Mouse (Mus musculus) liver, embryonic 14.5 days (tissue): ENCODE measurements around the gene Fndc3a. TPM values are rescaled to one million over a fixed set of nuclear protein-coding genes. Genes with fewer than 3 reads are reported as not detected.

Experiments used
- ATAC-seq: fragments of 200-750 bp; cut with Nextera tagmentation; 2 replicates; pipeline ENCODE4 v1.8.0; 2017; ENCODE audit warnings: moderate number of reproducible peaks, mild to moderate bottlenecking, moderate library complexity; ENCODE audit not compliant: insufficient read depth
- DNase-seq, 3 experiments: peaks; one replicate each; pipeline ENCODE4 v3.0.0-alpha.2; 2012 to 2013; ENCODE audit warnings: low read depth in 3 of 3, low spot score in 3 of 3
- H3K27ac ChIP-seq: fragments of 300-500 bp; sonication (generic); 2 replicates; pipeline ENCODE4 v1.5.1; 2014; ENCODE audit warnings: moderate library complexity, mild to moderate bottlenecking, control low read depth, inconsistent platforms
- H3K27me3 ChIP-seq: fragments of 300-500 bp; sonication (generic); 2 replicates; pipeline ENCODE4 v1.6.1; 2014; ENCODE audit warnings: mild to moderate bottlenecking, low read length, moderate library complexity; ENCODE audit not compliant: control insufficient read depth, insufficient read depth
- H3K36me3 ChIP-seq: fragments of 300-500 bp; sonication (generic); replicated peaks from 2 replicates; pipeline ENCODE4 v1.6.1; 2014; ENCODE audit warnings: low read depth; ENCODE audit not compliant: control insufficient read depth, insufficient read depth
- H3K4me1 ChIP-seq, 2 experiments: fragments of 200-500 bp in 1 of 2; fragments of 300-500 bp in 1 of 2; sonication (generic) in 1 of 2; replicated peaks; 2 replicates each; pipeline ENCODE4 v1.6.1; 2012 to 2014; ENCODE audit warnings: antibody characterized with exemption in 1 of 2, inconsistent platforms in 1 of 2, low read length in 1 of 2; ENCODE audit not compliant: control insufficient read depth in 2 of 2, insufficient read depth in 2 of 2
- H3K4me2 ChIP-seq: fragments of 300-500 bp; sonication (generic); 2 replicates; pipeline ENCODE4 v1.6.1; 2014; ENCODE audit warnings: low read depth, mild to moderate bottlenecking, control low read depth, moderate library complexity
- H3K4me3 ChIP-seq, 2 experiments: fragments of 200-500 bp in 1 of 2; fragments of 300-500 bp in 1 of 2; sonication (generic) in 1 of 2; 2 replicates each; pipeline ENCODE4 v1.5.1; 2012 to 2014; ENCODE audit warnings: low read depth in 2 of 2, low read length in 2 of 2, mild to moderate bottlenecking in 2 of 2, control low read depth in 1 of 2, inconsistent platforms in 1 of 2, moderate library complexity in 1 of 2; ENCODE audit not compliant: insufficient read depth in 1 of 2
- H3K9ac ChIP-seq: fragments of 300-500 bp; sonication (generic); replicated peaks from 2 replicates; pipeline ENCODE4 v1.6.1; 2014; ENCODE audit warnings: mild to moderate bottlenecking, control low read depth, moderate library complexity
- H3K9me3 ChIP-seq: fragments of 300-500 bp; sonication (generic); 2 replicates; pipeline ENCODE4 v1.6.1; 2016; ENCODE audit warnings: low read length, mixed read lengths; ENCODE audit not compliant: control insufficient read depth
- CTCF ChIP-seq: IDR thresholded peaks from 2 replicates; pipeline ENCODE4 v1.5.1; 2016; ENCODE audit warnings: antibody characterized with exemption, low read depth, control low read depth
- EP300 ChIP-seq: IDR thresholded peaks from 2 replicates; pipeline ENCODE4 v1.6.1; 2016; ENCODE audit warnings: antibody characterized with exemption, low read depth
- WGBS: fragments of 180-500 bp; shearing (Covaris S2); extraction: QIAGEN DNeasy Blood & Tissue Kit; methylation state at CpG from one replicate; pipeline ENCODE4 v1.1.7; 2014; ENCODE audit not compliant: insufficient replicate concordance; 5-methylcytosine and 5-hydroxymethylcytosine counted together
- polyA plus RNA-seq, 2 experiments: library from polyadenylated mRNA; depleted of rRNA in 1 of 2; stranded (reverse) in 1 of 2; unstranded in 1 of 2; fragments of >200 nt; fragmentation: Nextera tagmentation in 1 of 2; extraction: Ambion mirVana in 1 of 2; gene quantifications; 2 replicates each; pipeline versions ENCODE4 v1.2.1 to v1.2.3; 2012 to 2014

Fndc3a gene
- polyA plus RNA-seq, 2 experiments = 5.5 to 6.8 TPM

- no peaks in the 10 kb centered on the region for H3K4me1 ChIP-seq
- no peaks in the 10 kb centered on the region for H3K36me3 ChIP-seq
- H3K9me3 ChIP-seq = no peaks in the 10 kb centered on the region
- H3K4me3 ChIP-seq = no peak overlapping the region
- no peak for TF ChIP-seq EP300
- no peak for TF ChIP-seq CTCF
- no peak overlapping the region for H3K4me2 ChIP-seq
- no peak overlapping the region for H3K27ac ChIP-seq
- DNase-seq = no peak
- 56% methylated on average over 7 of the region's 7 CpGs for WGBS
- H3K9ac ChIP-seq = no peak overlapping the region
- peaks cover 24% of the 10 kb centered on the region for H3K27me3 ChIP-seq
- ATAC-seq = no peak
Measured at GRCm38 (mm10) chr14:72533862-72534261, 175.9 kb downstream of the Fndc3a start.

- Histone ChIP-seq H3K9ac (no peak overlapping the region), H3K27me3 (peaks cover 24% of the 10 kb centered on the region), H3K36me3 (no peaks in the 10 kb centered on the region), H3K4me2 (peak overlapping the region; percentile 49), H3K9me3 (no peaks in the 10 kb centered on the region), H3K4me1 (no peaks in the 10 kb centered on the region), H3K27ac (no peak overlapping the region), H3K4me3 (peak overlapping the region in 1 of 2 experiments; percentile 33; a peak in 2 of 4 replicates)
- 2% methylated on average over 54 of the region's 54 CpGs for WGBS
- DNase-seq = no peak
- TF ChIP-seq EP300 = no peak
- TF ChIP-seq CTCF = no peak
- no peak for ATAC-seq
Measured at GRCm38 (mm10) chr14:72532028-72532917, 177.5 kb downstream of the Fndc3a start.

- TF ChIP-seq EP300 = no peak
- TF ChIP-seq CTCF = no peak
- Histone ChIP-seq H3K27me3 (peaks cover 18% of the 10 kb centered on the region), H3K36me3 (no peaks in the 10 kb centered on the region), H3K9ac (no peak overlapping the region), H3K9me3 (no peaks in the 10 kb centered on the region), H3K4me1 (no peaks in the 10 kb centered on the region), H3K27ac (no peak overlapping the region), H3K4me3 (no peak overlapping the region), H3K4me2 (no peak overlapping the region)
- DNase-seq (no peak), ATAC-seq (no peak)
- 42% methylated on average over 1 of the region's 1 CpGs for whole genome bisulfite sequencing
Measured at GRCm38 (mm10) chr14:72527126-72527525, 182.7 kb downstream of the Fndc3a start.

- WGBS = 40% methylated on average over 2 of the region's 2 CpGs
- DNase-seq (no peak), ATAC-seq (no peak)
- Histone ChIP-seq H3K9me3 (no peaks in the 10 kb centered on the region), H3K4me1 (no peaks in the 10 kb centered on the region), H3K27ac (no peak overlapping the region), H3K27me3 (no peaks in the 10 kb centered on the region), H3K4me3 (no peak overlapping the region), H3K9ac (no peak overlapping the region), H3K4me2 (no peak overlapping the region), H3K36me3 (no peaks in the 10 kb centered on the region)
- TF ChIP-seq EP300 (no peak), CTCF (no peak)
Measured at GRCm38 (mm10) chr14:72519561-72519960, 190.2 kb downstream of the Fndc3a start.

- no peaks in the 10 kb centered on the region for H3K4me1 ChIP-seq
- H3K36me3 ChIP-seq = no peaks in the 10 kb centered on the region
- WGBS = 45% methylated on average over 6 of the region's 6 CpGs
- no peaks in the 10 kb centered on the region for H3K27me3 ChIP-seq
- no peak overlapping the region for H3K4me3 ChIP-seq
- H3K9ac ChIP-seq = no peak overlapping the region
- no peak overlapping the region for H3K27ac ChIP-seq
- ATAC-seq = no peak
- no peak for TF ChIP-seq EP300
- TF ChIP-seq CTCF = no peak
- no peaks in the 10 kb centered on the region for H3K9me3 ChIP-seq
- no peak for DNase-seq
- no peak overlapping the region for H3K4me2 ChIP-seq
Measured at GRCm38 (mm10) chr14:72518786-72519185, 191.0 kb downstream of the Fndc3a start.
